Mouse (Mus musculus) liver, adult 2 months (tissue): Measurements from ENCODE around the gene Rgma.

Source experiments
- CTCF ChIP-seq: fragments of 200-500 bp; IDR thresholded peaks from 2 replicates; pipeline ENCODE4 v1.5.1; 2011; ENCODE audit warnings: low read depth, low read length, control low read depth
- POLR2A ChIP-seq: fragments of 200-500 bp; IDR thresholded peaks from 2 replicates; pipeline ENCODE4 v1.6.1; 2011; ENCODE audit warnings: low read length, control low read depth; ENCODE audit not compliant: insufficient read depth; ENCODE audit errors: extremely low read depth

GRCm38 (mm10) chr7:73424705-73425104, 49.4 kb downstream of the Rgma start:
- TF ChIP-seq CTCF: no peak
- no peak for TF ChIP-seq POLR2A
